Mouse (Mus musculus) embryonic facial prominence, embryonic 14.5 days (tissue): ENCODE data around the gene Kcna4. TPM values are rescaled to one million over a fixed set of nuclear protein-coding genes. Genes with fewer than 3 reads are reported as not detected.

Experiments
- polyA plus RNA-seq: library from polyadenylated mRNA; unstranded; fragments of >200 nt; fragmentation: Nextera tagmentation; extraction: Ambion mirVana; gene quantifications from 2 replicates; pipeline ENCODE4 v1.2.1, GENCODE M21; 2014

Gene Kcna4
- polyA plus RNA-seq, 1 experiment from 2014 or later = 1.3 TPM

Other genes starting within 250 kb of the Kcna4 start
- gene Fshb, start 231.0 kb upstream of the Kcna4 start, polyA plus RNA-seq = 0.13 TPM in 1 of 2 replicates, not detected in the other